Mouse (Mus musculus) liver, embryonic 14.5 days (tissue): ENCODE data around the gene Rtf2. TPM values are rescaled to one million over a fixed set of nuclear protein-coding genes. Genes with fewer than 3 reads are reported as not detected.
A peak's percentile ranks its signal among the peaks of the same experiment; 100 is the strongest.

Experiments used
- ATAC-seq: fragments of 200-750 bp; cut with Nextera tagmentation; 2 replicates; pipeline ENCODE4 v1.8.0; 2017; ENCODE audit warnings: moderate number of reproducible peaks, mild to moderate bottlenecking, moderate library complexity; ENCODE audit not compliant: insufficient read depth
- DNase-seq, 3 experiments: peaks; one replicate each; pipeline ENCODE4 v3.0.0-alpha.2; 2012 to 2013; ENCODE audit warnings: low read depth in 3 of 3, low spot score in 3 of 3
- H3K27ac ChIP-seq: fragments of 300-500 bp; sonication (generic); 2 replicates; pipeline ENCODE4 v1.5.1; 2014; ENCODE audit warnings: moderate library complexity, mild to moderate bottlenecking, control low read depth, inconsistent platforms
- H3K27me3 ChIP-seq: fragments of 300-500 bp; sonication (generic); 2 replicates; pipeline ENCODE4 v1.6.1; 2014; ENCODE audit warnings: mild to moderate bottlenecking, low read length, moderate library complexity; ENCODE audit not compliant: control insufficient read depth, insufficient read depth
- H3K36me3 ChIP-seq: fragments of 300-500 bp; sonication (generic); replicated peaks from 2 replicates; pipeline ENCODE4 v1.6.1; 2014; ENCODE audit warnings: low read depth; ENCODE audit not compliant: control insufficient read depth, insufficient read depth
- H3K4me1 ChIP-seq, 2 experiments: fragments of 200-500 bp in 1 of 2; fragments of 300-500 bp in 1 of 2; sonication (generic) in 1 of 2; replicated peaks; 2 replicates each; pipeline ENCODE4 v1.6.1; 2012 to 2014; ENCODE audit warnings: antibody characterized with exemption in 1 of 2, inconsistent platforms in 1 of 2, low read length in 1 of 2; ENCODE audit not compliant: control insufficient read depth in 2 of 2, insufficient read depth in 2 of 2
- H3K4me2 ChIP-seq: fragments of 300-500 bp; sonication (generic); 2 replicates; pipeline ENCODE4 v1.6.1; 2014; ENCODE audit warnings: low read depth, mild to moderate bottlenecking, control low read depth, moderate library complexity
- H3K4me3 ChIP-seq, 2 experiments: fragments of 200-500 bp in 1 of 2; fragments of 300-500 bp in 1 of 2; sonication (generic) in 1 of 2; 2 replicates each; pipeline ENCODE4 v1.5.1; 2012 to 2014; ENCODE audit warnings: low read depth in 2 of 2, low read length in 2 of 2, mild to moderate bottlenecking in 2 of 2, control low read depth in 1 of 2, inconsistent platforms in 1 of 2, moderate library complexity in 1 of 2; ENCODE audit not compliant: insufficient read depth in 1 of 2
- H3K9ac ChIP-seq: fragments of 300-500 bp; sonication (generic); replicated peaks from 2 replicates; pipeline ENCODE4 v1.6.1; 2014; ENCODE audit warnings: mild to moderate bottlenecking, control low read depth, moderate library complexity
- H3K9me3 ChIP-seq: fragments of 300-500 bp; sonication (generic); 2 replicates; pipeline ENCODE4 v1.6.1; 2016; ENCODE audit warnings: low read length, mixed read lengths; ENCODE audit not compliant: control insufficient read depth
- CTCF ChIP-seq: IDR thresholded peaks from 2 replicates; pipeline ENCODE4 v1.5.1; 2016; ENCODE audit warnings: antibody characterized with exemption, low read depth, control low read depth
- EP300 ChIP-seq: IDR thresholded peaks from 2 replicates; pipeline ENCODE4 v1.6.1; 2016; ENCODE audit warnings: antibody characterized with exemption, low read depth
- WGBS: fragments of 180-500 bp; shearing (Covaris S2); extraction: QIAGEN DNeasy Blood & Tissue Kit; methylation state at CpG from one replicate; pipeline ENCODE4 v1.1.7; 2014; ENCODE audit not compliant: insufficient replicate concordance; 5-methylcytosine and 5-hydroxymethylcytosine counted together
- polyA plus RNA-seq, 2 experiments: library from polyadenylated mRNA; depleted of rRNA in 1 of 2; stranded (reverse) in 1 of 2; unstranded in 1 of 2; fragments of >200 nt; fragmentation: Nextera tagmentation in 1 of 2; extraction: Ambion mirVana in 1 of 2; gene quantifications; 2 replicates each; pipeline versions ENCODE4 v1.2.1 to v1.2.3; 2012 to 2014

Gene Rtf2
- polyA plus RNA-seq, 2 experiments: 22.5 to 39.7 TPM

GRCm38 (mm10) chr2:172413273-172413672, 27.1 kb upstream of the Rtf2 start:
- no peak overlapping the region for H3K27ac ChIP-seq
- no peak overlapping the region for H3K4me3 ChIP-seq
- 22% methylated on average over 4 of the region's 4 CpGs for WGBS
- no peaks in the 10 kb centered on the region for H3K27me3 ChIP-seq
- DNase-seq (no peak), ATAC-seq (peak; percentile 26; the same call in 1 of the 2 replicates)
- H3K4me1 ChIP-seq: peaks cover 0 to 14% of the 10 kb centered on the region in 2 experiments; a peak in 2 of 4 replicates
- TF ChIP-seq EP300 (no peak), CTCF (no peak)
- H3K36me3 ChIP-seq: no peaks in the 10 kb centered on the region
- no peak overlapping the region for H3K9ac ChIP-seq
- no peaks in the 10 kb centered on the region for H3K9me3 ChIP-seq
- no peak overlapping the region for H3K4me2 ChIP-seq

- DNase-seq: no peak
- 37% methylated on average over 5 of the region's 5 CpGs for WGBS
- Histone ChIP-seq H3K9me3 (no peaks in the 10 kb centered on the region), H3K27ac (no peak overlapping the region), H3K4me3 (no peak overlapping the region), H3K27me3 (no peaks in the 10 kb centered on the region), H3K36me3 (no peaks in the 10 kb centered on the region), H3K4me1 (peaks cover 0 to 14% of the 10 kb centered on the region in 2 experiments; a peak in 2 of 4 replicates), H3K9ac (no peak overlapping the region), H3K4me2 (no peak overlapping the region)
- ATAC-seq: no peak
- TF ChIP-seq EP300: no peak
- TF ChIP-seq CTCF: no peak
Measured at GRCm38 (mm10) chr2:172413894-172414293, 26.5 kb upstream of the Rtf2 start.

- Histone ChIP-seq H3K4me3 (no peak overlapping the region), H3K4me1 (peaks cover 0 to 14% of the 10 kb centered on the region in 2 experiments; a peak in 2 of 4 replicates), H3K4me2 (no peak overlapping the region), H3K9ac (no peak overlapping the region), H3K27me3 (no peaks in the 10 kb centered on the region), H3K27ac (no peak overlapping the region), H3K36me3 (no peaks in the 10 kb centered on the region), H3K9me3 (no peaks in the 10 kb centered on the region)
- DNase-seq (no peak), ATAC-seq (no peak)
- 59% methylated on average over 12 of the region's 12 CpGs for WGBS
- no peak for TF ChIP-seq CTCF
- no peak for TF ChIP-seq EP300
Measured at GRCm38 (mm10) chr2:172416218-172416617, 24.1 kb upstream of the Rtf2 start.

GRCm38 (mm10) chr2:172416876-172417275, 23.5 kb upstream of the Rtf2 start:
- H3K9me3 ChIP-seq: no peaks in the 10 kb centered on the region
- 78% methylated on average over 5 of the region's 5 CpGs for WGBS
- no peak overlapping the region for H3K4me3 ChIP-seq
- no peak overlapping the region for H3K9ac ChIP-seq
- TF ChIP-seq CTCF (no peak), EP300 (no peak)
- H3K4me2 ChIP-seq: no peak overlapping the region
- DNase-seq (no peak), ATAC-seq (no peak)
- H3K4me1 ChIP-seq: peaks cover 0 to 14% of the 10 kb centered on the region in 2 experiments; a peak in 2 of 4 replicates
- H3K27ac ChIP-seq: no peak overlapping the region
- H3K36me3 ChIP-seq: no peaks in the 10 kb centered on the region
- no peaks in the 10 kb centered on the region for H3K27me3 ChIP-seq

- Histone ChIP-seq H3K4me1 (peaks cover 0 to 8% of the 10 kb centered on the region in 2 experiments; a peak in 2 of 4 replicates), H3K27ac (no peak overlapping the region), H3K36me3 (no peaks in the 10 kb centered on the region), H3K9me3 (no peaks in the 10 kb centered on the region), H3K9ac (no peak overlapping the region), H3K27me3 (no peaks in the 10 kb centered on the region), H3K4me2 (no peak overlapping the region), H3K4me3 (no peak overlapping the region)
- ATAC-seq: no peak
- no peak for TF ChIP-seq EP300
- no peak for TF ChIP-seq CTCF
- no peak for DNase-seq
- WGBS: 64% methylated on average over 5 of the region's 5 CpGs
Measured at GRCm38 (mm10) chr2:172418208-172418607, 22.1 kb upstream of the Rtf2 start.
